Mouse (Mus musculus): Measurements from ENCODE around the gene Tcerg1l.

DNA sequence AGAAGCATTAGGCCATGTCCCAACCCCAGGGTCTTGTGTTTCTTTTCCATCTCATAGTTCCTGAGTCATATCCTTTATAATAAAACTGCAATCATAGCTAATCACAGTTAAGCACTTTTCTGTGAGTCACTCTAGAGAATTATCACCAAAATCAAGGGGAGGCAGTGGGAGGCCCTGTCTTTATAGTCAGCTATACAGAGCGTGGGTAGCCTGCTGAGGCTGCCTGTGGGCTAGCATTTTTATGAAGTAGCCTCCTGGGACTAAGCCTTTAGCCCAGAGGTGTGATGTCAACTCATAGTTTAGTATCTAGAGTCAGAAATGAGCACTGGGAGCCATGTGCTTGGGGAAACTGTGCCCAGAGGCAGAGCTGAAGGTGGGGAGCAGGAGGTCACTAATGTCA is 122.3 kb downstream of the Tcerg1l start:
- TF ChIP-seq CTCF (IDR thresholded peaks at IDR 0.05): no peak
- no peak for TF ChIP-seq EP300 (IDR thresholded peaks at IDR 0.05)

Data from lung, postnatal 0 days (tissue).